Mouse (Mus musculus) embryonic facial prominence, embryonic 15.5 days (tissue): ENCODE measurements around the gene Rnf150. TPM values are rescaled to one million over a fixed set of nuclear protein-coding genes. Genes with fewer than 3 reads are reported as not detected.

ENCODE experiments used
- ATAC-seq: fragments of 200-750 bp; cut with Nextera tagmentation; 2 replicates; pipeline ENCODE4 v1.8.0; 2017; ENCODE audit warnings: low read depth, moderate TSS enrichment; ENCODE audit not compliant: insufficient number of reproducible peaks, low FRiP score, low TSS enrichment
- H3K27ac ChIP-seq: fragments of 300-500 bp; sonication (generic); replicated peaks from 2 replicates; pipeline ENCODE4 v1.5.1; 2015; ENCODE audit warnings: mild to moderate bottlenecking, inconsistent platforms
- H3K27me3 ChIP-seq: fragments of 300-500 bp; sonication (generic); 2 replicates; pipeline ENCODE4 v1.6.1; 2015; ENCODE audit warnings: inconsistent platforms
- H3K36me3 ChIP-seq: fragments of 300-500 bp; sonication (generic); 2 replicates; pipeline ENCODE4 v1.6.1; 2015; ENCODE audit warnings: mild to moderate bottlenecking, inconsistent platforms
- H3K4me1 ChIP-seq: fragments of 300-500 bp; sonication (generic); 2 replicates; pipeline ENCODE4 v1.6.1; 2015; ENCODE audit warnings: inconsistent platforms
- H3K4me2 ChIP-seq: fragments of 300-500 bp; sonication (generic); replicated peaks from 2 replicates; pipeline ENCODE4 v1.6.1; 2015; ENCODE audit warnings: mild to moderate bottlenecking, inconsistent platforms
- H3K4me3 ChIP-seq: fragments of 300-500 bp; sonication (generic); replicated peaks from 2 replicates; pipeline ENCODE4 v1.5.1; 2015; ENCODE audit warnings: mild to moderate bottlenecking, inconsistent platforms
- H3K9ac ChIP-seq: fragments of 300-500 bp; sonication (generic); 2 replicates; pipeline ENCODE4 v1.6.1; 2015; ENCODE audit warnings: inconsistent platforms
- H3K9me3 ChIP-seq: fragments of 300-500 bp; sonication (generic); replicated peaks from 2 replicates; pipeline ENCODE4 v1.6.1; 2016; ENCODE audit warnings: inconsistent platforms
- WGBS: fragments of 180-500 bp; shearing (Covaris S2); methylation state at CpG from one replicate; pipeline ENCODE4 v1.1.7; 2015; 5-methylcytosine and 5-hydroxymethylcytosine counted together
- polyA plus RNA-seq: library from polyadenylated mRNA; unstranded; fragments of >200 nt; fragmentation: Nextera tagmentation; extraction: Ambion mirVana; gene quantifications from 2 replicates; pipeline ENCODE4 v1.2.1, GENCODE M21; 2015

Gene Rnf150
- polyA plus RNA-seq, 1 experiment from 2014 or later: 1.4 TPM

DNA sequence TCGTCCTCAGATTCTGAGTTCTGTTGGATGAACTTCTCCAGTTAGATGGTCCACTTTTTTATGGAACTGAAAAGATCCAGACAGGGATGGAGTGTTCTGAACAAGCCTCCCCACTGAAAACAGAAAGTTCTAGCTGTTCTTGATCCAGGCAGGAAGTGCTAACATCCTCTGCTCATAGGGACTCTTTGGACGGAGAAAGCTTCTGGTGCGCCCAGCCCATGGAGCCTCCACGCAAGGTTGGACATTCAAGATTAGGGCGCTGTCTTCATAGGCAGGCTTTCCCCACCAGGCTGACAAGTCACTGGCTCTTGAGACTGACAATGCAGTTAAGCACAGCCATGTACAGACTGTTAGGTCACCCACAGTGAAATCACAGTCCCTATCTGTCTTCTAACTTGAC is 172.0 kb downstream of the Rnf150 start:
- Histone ChIP-seq H3K4me1 (no peaks in the 10 kb centered on the region), H3K9me3 (no peaks in the 10 kb centered on the region), H3K9ac (no peak overlapping the region), H3K27me3 (no peaks in the 10 kb centered on the region), H3K4me2 (no peak overlapping the region), H3K36me3 (no peaks in the 10 kb centered on the region), H3K4me3 (no peak overlapping the region), H3K27ac (no peak overlapping the region)
- WGBS: 96% methylated on average over 5 of the region's 5 CpGs
- ATAC-seq: no peak

DNA sequence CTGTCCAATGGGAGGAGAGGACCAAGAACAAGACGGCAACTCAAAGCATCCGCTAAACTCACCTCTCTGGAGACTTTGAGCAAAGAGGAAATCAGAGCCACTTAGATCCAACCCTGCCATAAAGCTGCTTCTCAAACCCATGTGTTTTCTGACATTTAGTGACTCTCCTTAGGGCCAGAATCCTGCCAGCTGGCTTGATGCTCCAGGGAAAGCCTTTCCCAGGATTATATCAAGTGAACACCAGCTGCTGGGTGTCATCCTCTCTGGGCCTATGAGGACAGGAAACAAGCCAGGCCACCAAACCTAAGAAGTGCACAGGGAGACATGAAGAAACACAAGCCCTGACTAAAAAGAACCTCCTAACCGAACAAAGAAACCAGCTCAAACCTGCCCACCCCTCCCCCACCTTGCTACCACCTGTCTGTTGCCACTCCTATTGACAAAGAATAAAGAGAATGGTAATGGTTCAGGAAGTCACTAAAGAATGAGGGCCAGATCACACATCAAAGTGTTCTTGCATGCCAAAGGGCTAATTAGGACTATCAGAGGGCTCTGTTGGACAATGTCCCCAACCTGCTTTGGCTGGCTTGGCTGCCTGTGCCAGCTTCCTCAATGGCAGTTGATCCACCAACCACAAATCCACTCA is 173.5 kb downstream of the Rnf150 start:
- 68% methylated on average over 3 of the region's 3 CpGs for WGBS
- Histone ChIP-seq H3K36me3 (no peaks in the 10 kb centered on the region), H3K27ac (no peak overlapping the region), H3K9me3 (no peaks in the 10 kb centered on the region), H3K9ac (no peak overlapping the region), H3K4me3 (no peak overlapping the region), H3K4me2 (no peak overlapping the region), H3K4me1 (no peaks in the 10 kb centered on the region), H3K27me3 (no peaks in the 10 kb centered on the region)
- no peak for ATAC-seq

DNA sequence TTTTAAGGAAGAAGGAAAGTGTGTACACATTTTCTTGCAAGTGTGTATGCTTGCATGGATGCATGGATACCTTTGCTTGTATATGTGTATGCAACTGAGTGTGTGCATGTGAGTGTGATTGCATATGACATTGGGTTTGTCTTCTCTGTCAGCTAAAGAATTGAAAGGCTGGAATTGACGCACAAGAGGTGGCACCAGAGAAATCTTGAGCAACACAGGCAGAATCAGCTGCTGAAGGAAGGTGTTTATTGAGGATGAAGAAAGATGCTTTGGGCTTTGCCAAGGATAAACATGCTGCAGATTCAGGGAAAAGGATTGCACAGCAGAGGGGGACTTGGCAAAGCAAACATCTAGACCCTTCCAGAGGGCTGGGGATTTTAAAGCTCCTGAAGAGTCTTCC is 174.2 kb downstream of the Rnf150 start:
- WGBS: 86% methylated on average over 1 of the region's 1 CpGs
- no peak overlapping the region for H3K27ac ChIP-seq

DNA sequence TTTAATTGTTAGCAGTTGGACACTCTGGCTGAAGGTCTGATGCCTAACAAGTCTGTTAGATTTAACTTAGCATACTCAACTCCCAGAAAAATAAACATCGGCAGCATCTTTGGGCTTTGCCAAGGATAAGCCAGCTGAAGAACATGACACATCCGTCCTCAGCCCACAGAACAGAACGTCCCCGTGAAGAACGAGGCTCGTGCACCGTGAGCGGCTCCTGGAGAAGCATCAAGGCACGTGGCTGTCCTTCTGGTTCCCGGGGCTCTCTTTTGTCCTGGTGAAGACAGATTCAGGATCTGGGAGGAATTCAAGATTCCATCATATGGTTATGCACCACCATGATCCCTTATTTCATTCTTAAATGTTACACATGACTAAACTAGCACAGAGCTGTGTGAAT is 175.4 kb downstream of the Rnf150 start:
- no peak overlapping the region for H3K4me3 ChIP-seq
- ATAC-seq: no peak
- no peak overlapping the region for H3K27ac ChIP-seq
- H3K36me3 ChIP-seq: no peaks in the 10 kb centered on the region
- no peak overlapping the region for H3K4me2 ChIP-seq
- no peaks in the 10 kb centered on the region for H3K27me3 ChIP-seq
- no peaks in the 10 kb centered on the region for H3K9me3 ChIP-seq
- no peaks in the 10 kb centered on the region for H3K4me1 ChIP-seq
- H3K9ac ChIP-seq: no peak overlapping the region
- 71% methylated on average over 10 of the region's 10 CpGs for WGBS

More for the DNA sequence above, 174.2 kb downstream of the Rnf150 start:
- no peak overlapping the region for H3K4me2 ChIP-seq
- H3K9me3 ChIP-seq: no peaks in the 10 kb centered on the region
- no peak overlapping the region for H3K9ac ChIP-seq
- no peak overlapping the region for H3K4me3 ChIP-seq
- no peak for ATAC-seq
- no peaks in the 10 kb centered on the region for H3K27me3 ChIP-seq
- no peaks in the 10 kb centered on the region for H3K4me1 ChIP-seq
- H3K36me3 ChIP-seq: no peaks in the 10 kb centered on the region

DNA sequence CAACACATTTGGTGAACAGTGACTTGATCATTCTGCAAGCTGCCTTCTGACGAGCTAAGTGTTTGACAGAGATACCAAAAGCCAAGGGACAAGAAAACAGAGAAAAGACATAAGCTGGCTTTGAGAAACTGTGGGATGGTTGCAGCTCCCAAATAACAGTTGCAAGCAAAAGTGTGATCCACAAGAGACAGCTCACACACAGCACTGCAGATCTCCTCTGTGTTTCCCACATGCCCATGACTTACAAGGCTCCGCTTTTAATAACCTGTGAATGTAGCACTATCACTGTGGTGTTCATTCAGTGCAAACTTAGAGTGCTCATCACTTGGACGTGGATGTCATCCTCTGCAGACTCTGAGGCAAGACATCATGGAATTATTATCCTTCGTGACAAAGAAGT is 178.3 kb downstream of the Rnf150 start:
- Histone ChIP-seq H3K36me3 (no peaks in the 10 kb centered on the region), H3K27me3 (no peaks in the 10 kb centered on the region), H3K9me3 (no peaks in the 10 kb centered on the region), H3K27ac (no peak overlapping the region), H3K4me1 (no peaks in the 10 kb centered on the region), H3K9ac (no peak overlapping the region), H3K4me2 (no peak overlapping the region), H3K4me3 (no peak overlapping the region)
- ATAC-seq: no peak
- 75% methylated on average over 4 of the region's 4 CpGs for WGBS

DNA sequence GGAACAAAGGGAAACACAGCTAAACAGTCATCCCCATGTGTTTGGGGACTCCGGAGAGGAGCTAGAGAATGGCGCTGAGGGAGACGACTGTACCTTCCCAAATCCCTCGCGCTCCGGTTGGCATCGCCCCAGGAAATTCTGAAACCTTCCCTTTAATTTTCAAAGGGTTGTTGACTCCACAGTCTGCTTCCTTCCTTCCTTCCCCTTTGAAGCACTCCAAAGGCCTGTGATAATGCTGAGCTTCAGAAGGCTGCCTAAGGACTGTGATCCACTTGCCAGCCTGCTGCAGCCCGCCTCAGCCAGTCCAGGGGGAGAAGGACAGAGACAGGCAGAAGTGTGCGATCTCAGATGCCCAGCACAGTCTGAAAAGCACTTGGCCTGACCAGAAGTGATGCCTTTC is 183.8 kb downstream of the Rnf150 start:
- H3K27me3 ChIP-seq: no peaks in the 10 kb centered on the region
- WGBS: 77% methylated on average over 9 of the region's 9 CpGs

DNA sequence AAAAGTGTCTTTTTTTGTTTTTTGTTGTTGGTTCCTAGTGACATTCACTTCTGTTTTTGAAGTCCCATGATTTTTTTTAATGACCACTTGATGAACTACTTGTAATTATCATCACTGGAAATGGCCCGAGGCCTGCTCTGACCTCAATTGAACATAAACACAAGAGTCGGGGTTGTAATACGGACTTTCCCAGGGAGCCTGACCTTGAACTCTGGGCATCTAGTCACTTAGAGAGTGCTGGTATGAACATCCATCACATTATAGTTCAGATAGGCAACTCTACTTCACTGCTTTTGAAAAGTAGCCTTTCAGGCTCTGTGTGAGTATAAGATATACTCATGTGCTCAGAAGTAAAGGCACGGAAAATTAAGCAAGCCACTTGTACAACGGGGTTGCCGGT is 185.4 kb downstream of the Rnf150 start:
- Histone ChIP-seq H3K36me3 (no peaks in the 10 kb centered on the region), H3K9ac (no peak overlapping the region), H3K4me1 (peaks cover 25% of the 10 kb centered on the region), H3K4me2 (no peak overlapping the region), H3K27ac (peak overlapping the region; percentile 80), H3K9me3 (no peaks in the 10 kb centered on the region), H3K4me3 (no peak overlapping the region), H3K27me3 (no peaks in the 10 kb centered on the region)
- WGBS: 50% methylated on average over 6 of the region's 6 CpGs
- ATAC-seq: no peak

More for the DNA sequence above, 183.8 kb downstream of the Rnf150 start:
- no peak for ATAC-seq
- no peak overlapping the region for H3K4me3 ChIP-seq
- H3K4me2 ChIP-seq: no peak overlapping the region
- H3K27ac ChIP-seq: no peak overlapping the region
- H3K4me1 ChIP-seq: peaks cover 25% of the 10 kb centered on the region
- H3K36me3 ChIP-seq: no peaks in the 10 kb centered on the region
- no peaks in the 10 kb centered on the region for H3K9me3 ChIP-seq
- no peak overlapping the region for H3K9ac ChIP-seq

DNA sequence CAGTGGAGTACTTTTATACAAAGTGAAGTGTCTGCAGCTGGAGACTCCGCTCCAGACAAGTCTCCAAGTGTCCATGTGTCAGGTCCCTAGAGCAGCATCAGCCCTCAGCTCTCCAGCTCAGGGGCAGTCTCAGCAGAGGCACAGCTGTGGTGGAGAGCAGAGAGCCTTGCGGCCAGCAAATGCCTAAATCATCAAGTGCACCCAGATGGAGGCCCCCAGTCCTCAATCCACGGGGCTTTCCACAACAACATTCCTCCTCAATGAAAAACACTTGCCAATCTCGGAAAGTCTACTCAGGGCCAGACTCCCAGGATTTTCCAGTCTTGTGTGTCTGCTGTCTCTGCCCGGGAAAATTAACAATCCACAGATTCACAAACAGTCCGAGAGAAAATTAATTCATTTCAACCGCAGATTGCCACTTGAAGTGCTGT is 186.0 kb downstream of the Rnf150 start:
- H3K4me2 ChIP-seq: peak overlapping the region; percentile 21; the same call in 1 of the 2 replicates
- WGBS: 15% methylated on average over 7 of the region's 7 CpGs
- H3K4me1 ChIP-seq: peaks cover 25% of the 10 kb centered on the region
- no peaks in the 10 kb centered on the region for H3K36me3 ChIP-seq
- peak; percentile 84 for ATAC-seq
- no peak overlapping the region for H3K4me3 ChIP-seq
- H3K9me3 ChIP-seq: no peaks in the 10 kb centered on the region
- peak overlapping the region; percentile 80 for H3K27ac ChIP-seq
- no peak overlapping the region for H3K9ac ChIP-seq
- no peaks in the 10 kb centered on the region for H3K27me3 ChIP-seq

DNA sequence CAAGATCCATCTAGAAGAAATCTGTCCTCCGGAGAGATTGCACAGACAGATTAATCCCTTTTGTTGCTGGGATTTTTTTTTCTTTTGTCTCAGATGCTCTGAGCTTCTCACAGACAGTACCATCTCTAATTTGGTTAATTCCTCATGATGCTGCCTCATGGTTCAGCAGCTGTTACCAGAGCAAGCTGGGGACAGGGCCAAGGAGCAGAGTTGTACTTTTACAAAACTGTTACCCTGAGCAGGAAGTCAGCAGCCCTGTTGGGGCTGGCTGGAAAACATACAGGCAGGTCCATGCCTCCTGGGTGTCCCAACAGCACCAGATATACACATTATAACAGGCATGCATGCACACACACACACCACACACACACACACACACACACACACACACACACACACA is 186.5 kb downstream of the Rnf150 start:
- Histone ChIP-seq H3K9me3 (no peaks in the 10 kb centered on the region), H3K9ac (no peak overlapping the region), H3K4me3 (no peak overlapping the region), H3K4me1 (peaks cover 25% of the 10 kb centered on the region), H3K4me2 (no peak overlapping the region), H3K36me3 (no peaks in the 10 kb centered on the region), H3K27me3 (no peaks in the 10 kb centered on the region), H3K27ac (peak overlapping the region; percentile 80)
- WGBS: 5% methylated on average over 1 of the region's 1 CpGs
- peak; percentile 55; the same call in 1 of the 2 replicates for ATAC-seq

DNA sequence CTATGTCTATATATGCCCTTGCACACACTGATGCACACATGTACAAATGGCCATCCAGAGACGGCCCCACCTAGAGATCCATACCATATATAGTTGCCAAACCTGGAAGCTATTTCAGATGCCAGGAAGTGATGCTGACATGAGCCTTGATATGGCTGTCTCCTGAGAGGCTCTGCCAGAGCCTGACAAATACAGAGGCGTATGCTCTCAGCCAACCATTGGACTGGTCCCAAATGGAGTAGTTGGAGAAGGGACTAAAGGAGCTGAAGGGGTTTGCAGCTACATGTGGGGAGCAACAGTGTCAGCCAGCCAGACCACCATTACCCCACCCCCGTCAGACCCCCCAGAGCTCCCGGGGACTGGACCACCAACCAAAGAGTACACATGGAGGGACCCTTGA is 189.7 kb downstream of the Rnf150 start:
- peaks cover 25% of the 10 kb centered on the region for H3K4me1 ChIP-seq
- no peak for ATAC-seq
- no peak overlapping the region for H3K27ac ChIP-seq
- H3K4me3 ChIP-seq: no peak overlapping the region
- H3K36me3 ChIP-seq: no peaks in the 10 kb centered on the region
- H3K4me2 ChIP-seq: no peak overlapping the region
- no peaks in the 10 kb centered on the region for H3K9me3 ChIP-seq
- no peaks in the 10 kb centered on the region for H3K27me3 ChIP-seq
- H3K9ac ChIP-seq: no peak overlapping the region
- WGBS: 88% methylated on average over 4 of the region's 4 CpGs

DNA sequence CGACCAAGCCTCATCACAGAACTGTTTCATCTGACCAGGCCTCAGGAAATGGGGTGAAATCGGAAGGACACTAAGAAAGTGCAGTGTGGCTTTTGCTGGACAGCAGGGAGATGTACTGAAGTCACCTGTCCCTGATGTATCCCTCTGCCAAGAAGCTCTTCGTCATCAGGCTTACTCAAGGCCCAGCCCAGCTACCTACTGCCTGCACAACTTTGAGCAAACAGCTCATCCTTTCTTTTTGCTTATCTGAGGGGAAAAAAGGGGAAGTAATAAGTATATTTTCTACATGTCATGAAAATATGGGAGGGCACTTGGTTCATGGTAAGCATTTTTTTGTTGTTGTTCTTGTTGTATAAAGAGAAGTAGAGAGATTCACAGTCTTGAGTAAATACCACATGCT is 191.6 kb downstream of the Rnf150 start:
- Histone ChIP-seq H3K9ac (no peak overlapping the region), H3K27me3 (no peaks in the 10 kb centered on the region), H3K9me3 (no peaks in the 10 kb centered on the region), H3K36me3 (no peaks in the 10 kb centered on the region), H3K27ac (no peak overlapping the region), H3K4me1 (peaks cover 14% of the 10 kb centered on the region; the same call in 1 of the 2 replicates), H3K4me3 (no peak overlapping the region), H3K4me2 (no peak overlapping the region)
- 81% methylated on average over 3 of the region's 3 CpGs for WGBS
- no peak for ATAC-seq

DNA sequence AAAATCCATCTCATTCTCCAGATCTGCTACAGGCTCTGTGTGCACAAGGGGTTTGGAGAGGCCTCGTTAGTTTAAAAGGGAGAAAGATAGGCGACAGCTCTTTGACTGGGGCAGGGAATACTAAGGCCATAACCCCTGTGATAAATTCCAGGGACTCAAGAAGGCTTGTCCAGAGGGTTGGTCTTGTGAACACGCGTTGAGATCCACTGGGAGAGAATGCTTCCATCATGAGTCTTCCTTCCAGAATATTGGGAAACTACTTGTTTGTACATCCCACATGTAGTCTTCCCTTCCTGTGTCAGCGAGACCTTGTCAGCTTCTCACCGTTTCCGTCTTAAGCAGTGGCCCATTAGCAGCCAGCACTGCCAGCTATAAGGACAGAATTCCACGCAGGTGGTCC is 195.8 kb downstream of the Rnf150 start:
- Histone ChIP-seq H3K9me3 (no peaks in the 10 kb centered on the region), H3K4me1 (0 out of 2 replicates have a peak, but pooled peaks cover 10% of the 10 kb centered on the region), H3K27me3 (no peaks in the 10 kb centered on the region), H3K27ac (no peak overlapping the region), H3K9ac (no peak overlapping the region), H3K4me2 (no peak overlapping the region), H3K4me3 (no peak overlapping the region), H3K36me3 (no peaks in the 10 kb centered on the region)
- 59% methylated on average over 8 of the region's 8 CpGs for WGBS
- ATAC-seq: no peak
